1 mouse cellular context compared by ENCODE assay signal in genomic region chr15:96686201-96687159, GRCm38 (mm10).
TF ChIP-seq lines count a peak whose summit lies in the region.

No protein-coding gene starts in this region.

TF ChIP-seq in MEL, 35 proteins besides CTCF, POLR2A, EP300 and RAD21 (continued from another document):
- no peak for TF ChIP-seq ZNF384 (IDR thresholded peaks at IDR 0.05; ENCODE audit: low read depth, low read length)
- TF ChIP-seq USF2 (IDR thresholded peaks at IDR 0.05; ENCODE audit: borderline replicate concordance in 1 of 2, insufficient read depth in 1 of 2, low read depth in 1 of 2, low read length in 2 of 2): no peak
- peak; percentile 48; the same call in 1 of the 2 replicates for TF ChIP-seq CHD2 (IDR thresholded peaks at IDR 0.05; ENCODE audit: low read length)
- no peak for TF ChIP-seq MAFK (IDR thresholded peaks at IDR 0.05; ENCODE audit: borderline replicate concordance, low read depth, low read length)
- peak; percentile 36; the same call in 1 of the 2 replicates for TF ChIP-seq SIN3A (IDR thresholded peaks at IDR 0.05; ENCODE audit: low read length)
- TF ChIP-seq POLR2AphosphoS5 (IDR thresholded peaks at IDR 0.05; ENCODE audit: borderline replicate concordance, low read depth, low read length): no peak; the same call in 1 of the 2 replicates
- TF ChIP-seq ETS1 (IDR thresholded peaks at IDR 0.05; ENCODE audit: low read depth, low read length): no peak
